Mouse (Mus musculus): ENCODE measurements around the gene Zdhhc1.

DNA sequence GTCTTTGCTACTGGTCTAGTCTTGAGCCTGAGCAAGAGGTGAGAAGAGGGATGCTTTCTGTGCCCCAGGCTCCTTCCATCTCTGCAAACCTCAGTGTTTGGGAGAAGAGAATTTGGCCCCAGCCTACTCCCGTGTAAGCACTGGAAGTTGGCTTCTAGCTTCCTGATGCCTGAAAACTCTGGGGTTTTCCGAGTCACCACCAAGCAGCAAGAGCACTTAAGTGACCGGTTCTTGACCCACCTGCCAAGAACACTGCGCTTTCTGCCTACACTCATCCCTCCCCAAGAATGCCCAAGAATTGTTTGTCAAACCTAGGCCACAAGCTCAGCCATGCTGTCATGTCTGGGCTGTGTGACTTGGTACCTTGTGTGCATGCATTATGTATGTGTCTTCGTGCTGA lies 23.8 kb upstream of the Zdhhc1 start:
- TF ChIP-seq CTCF (IDR thresholded peaks at IDR 0.05; ENCODE audit: control insufficient read depth, insufficient read depth, insufficient replicate concordance, low read depth, low read length), result no peak
- no peak for TF ChIP-seq POLR2A (IDR thresholded peaks at IDR 0.05; ENCODE audit: control insufficient read depth, low read depth, low read length)

All from testis, adult 2 months (tissue).